Mouse (Mus musculus) heart, embryonic 16.5 days (tissue): Measurements from ENCODE around the gene S1pr5. TPM values are rescaled to one million over a fixed set of nuclear protein-coding genes. Genes with fewer than 3 reads are reported as not detected.
A peak's percentile ranks its signal among the peaks of the same experiment; 100 is the strongest.
"Not testable (repeated sequence)": the region's sequence is repeated elsewhere in the genome, so short reads cannot be mapped to it uniquely, and the experiment has no call there.

Source experiments
- ATAC-seq: fragments of 200-750 bp; cut with Nextera tagmentation; replicated peaks from 2 replicates; pipeline ENCODE4 v1.8.0; 2017; ENCODE audit warnings: moderate number of reproducible peaks; ENCODE audit not compliant: insufficient read depth, low FRiP score; ENCODE audit errors: extremely low read depth
- H3K27ac ChIP-seq: fragments of 300-500 bp; sonication (generic); 2 replicates; pipeline ENCODE4 v1.5.1; 2014; ENCODE audit warnings: mild to moderate bottlenecking, low read length, control low read depth, moderate library complexity
- H3K27me3 ChIP-seq: fragments of 300-500 bp; sonication (generic); 2 replicates; pipeline ENCODE4 v1.6.1; 2014; ENCODE audit warnings: low read length, mixed read lengths; ENCODE audit not compliant: control insufficient read depth, insufficient read depth
- H3K36me3 ChIP-seq: fragments of 300-500 bp; sonication (generic); 2 replicates; pipeline ENCODE4 v1.6.1; 2014; ENCODE audit not compliant: control insufficient read depth, insufficient read depth
- H3K4me1 ChIP-seq: fragments of 300-500 bp; sonication (generic); 2 replicates; pipeline ENCODE4 v1.6.1; 2014; ENCODE audit warnings: low read length, mixed read lengths; ENCODE audit not compliant: control insufficient read depth, insufficient read depth
- H3K4me2 ChIP-seq: fragments of 300-500 bp; sonication (generic); 2 replicates; pipeline ENCODE4 v1.6.1; 2014; ENCODE audit warnings: low read depth, mild to moderate bottlenecking, control low read depth, low read length
- H3K4me3 ChIP-seq: fragments of 300-500 bp; sonication (generic); 2 replicates; pipeline ENCODE4 v1.5.1; 2014; ENCODE audit warnings: mild to moderate bottlenecking, control low read depth, low read length
- H3K9ac ChIP-seq: fragments of 300-500 bp; sonication (generic); 2 replicates; pipeline ENCODE4 v1.6.1; 2014; ENCODE audit warnings: low read length, control low read depth
- H3K9me3 ChIP-seq: fragments of 300-500 bp; sonication (generic); replicated peaks from 2 replicates; pipeline ENCODE4 v1.6.1; 2016; ENCODE audit warnings: low read length; ENCODE audit not compliant: control insufficient read depth
- WGBS: fragments of 180-500 bp; shearing (Covaris S2); extraction: QIAGEN DNeasy Blood & Tissue Kit; methylation state at CpG from one replicate; pipeline ENCODE4 v1.1.7; 2014; 5-methylcytosine and 5-hydroxymethylcytosine counted together
- polyA plus RNA-seq: library from polyadenylated mRNA; unstranded; fragments of >200 nt; fragmentation: Nextera tagmentation; extraction: Ambion mirVana; gene quantifications from 2 replicates; pipeline ENCODE4 v1.2.1, GENCODE M21; 2015

Gene S1pr5
- polyA plus RNA-seq, 1 experiment from 2014 or later: 0.16 TPM

DNA sequence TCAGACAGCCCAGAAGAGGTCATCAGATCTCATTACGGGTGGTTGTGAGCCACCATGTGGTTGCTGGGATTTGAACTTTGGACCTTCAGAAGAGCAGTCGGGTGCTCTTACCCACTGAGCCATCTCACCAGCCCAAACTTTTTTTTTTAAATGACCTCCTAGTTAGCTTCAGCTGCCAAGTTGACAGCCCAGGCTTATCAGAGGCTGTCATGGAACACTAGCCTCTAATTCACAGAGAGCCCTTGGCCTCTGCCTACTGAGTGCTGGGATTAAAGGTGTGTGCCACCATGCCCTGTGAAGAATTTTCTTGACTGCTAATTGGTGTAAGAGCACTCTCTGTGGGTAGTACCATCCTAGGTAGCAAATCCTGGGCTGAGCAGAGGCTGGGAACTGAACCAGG is 24.8 kb downstream of the S1pr5 start:
- peaks cover 25% of the 10 kb centered on the region for H3K4me1 ChIP-seq
- H3K27me3 ChIP-seq, H3K9me3 ChIP-seq, H3K4me3 ChIP-seq, H3K36me3 ChIP-seq, H3K9ac ChIP-seq, H3K27ac ChIP-seq, ATAC-seq, H3K4me2 ChIP-seq: not testable (repeated sequence)
- 76% methylated on average over 1 of the region's 2 CpGs for WGBS

DNA sequence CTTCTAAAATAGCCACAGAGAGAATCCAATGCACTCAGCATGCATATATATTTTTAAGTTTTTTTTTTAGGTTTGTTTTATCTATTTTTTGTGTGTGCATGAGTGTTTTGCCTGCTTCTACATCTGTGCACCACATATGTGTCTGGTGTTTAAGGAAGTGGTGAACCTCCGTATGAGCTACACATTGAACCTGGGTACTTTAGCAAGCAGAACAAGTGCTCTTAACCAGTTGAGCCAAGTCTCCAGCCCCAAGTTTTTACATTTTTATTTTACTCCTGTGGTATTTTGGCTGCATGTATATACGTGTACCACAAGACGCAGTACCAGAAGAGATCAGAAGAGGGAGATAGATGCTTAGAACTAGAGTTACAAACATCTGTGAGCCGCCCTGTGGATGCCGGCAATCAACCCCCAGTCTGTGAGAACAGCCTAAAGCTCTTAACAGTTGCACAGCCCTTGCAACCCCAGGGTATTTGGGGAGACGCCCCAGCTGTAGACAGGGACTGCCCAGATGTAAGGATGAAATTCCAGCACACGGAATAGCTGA is 26.8 kb downstream of the S1pr5 start:
- Histone ChIP-seq H3K4me3 (no peak overlapping the region), H3K27me3 (no peaks in the 10 kb centered on the region), H3K9me3 (no peaks in the 10 kb centered on the region; the same call in none of the 2 replicates), H3K9ac (no peak overlapping the region; the same call in 1 of the 2 replicates), H3K36me3 (no peaks in the 10 kb centered on the region), H3K4me1 (peaks cover 20% of the 10 kb centered on the region), H3K4me2 (peak overlapping the region; percentile 66; the same call in 1 of the 2 replicates), H3K27ac (peak overlapping the region; percentile 85)
- WGBS: 16% methylated on average over 7 of the region's 7 CpGs
- ATAC-seq: peak; percentile 5; the same call in 1 of the 2 replicates

DNA sequence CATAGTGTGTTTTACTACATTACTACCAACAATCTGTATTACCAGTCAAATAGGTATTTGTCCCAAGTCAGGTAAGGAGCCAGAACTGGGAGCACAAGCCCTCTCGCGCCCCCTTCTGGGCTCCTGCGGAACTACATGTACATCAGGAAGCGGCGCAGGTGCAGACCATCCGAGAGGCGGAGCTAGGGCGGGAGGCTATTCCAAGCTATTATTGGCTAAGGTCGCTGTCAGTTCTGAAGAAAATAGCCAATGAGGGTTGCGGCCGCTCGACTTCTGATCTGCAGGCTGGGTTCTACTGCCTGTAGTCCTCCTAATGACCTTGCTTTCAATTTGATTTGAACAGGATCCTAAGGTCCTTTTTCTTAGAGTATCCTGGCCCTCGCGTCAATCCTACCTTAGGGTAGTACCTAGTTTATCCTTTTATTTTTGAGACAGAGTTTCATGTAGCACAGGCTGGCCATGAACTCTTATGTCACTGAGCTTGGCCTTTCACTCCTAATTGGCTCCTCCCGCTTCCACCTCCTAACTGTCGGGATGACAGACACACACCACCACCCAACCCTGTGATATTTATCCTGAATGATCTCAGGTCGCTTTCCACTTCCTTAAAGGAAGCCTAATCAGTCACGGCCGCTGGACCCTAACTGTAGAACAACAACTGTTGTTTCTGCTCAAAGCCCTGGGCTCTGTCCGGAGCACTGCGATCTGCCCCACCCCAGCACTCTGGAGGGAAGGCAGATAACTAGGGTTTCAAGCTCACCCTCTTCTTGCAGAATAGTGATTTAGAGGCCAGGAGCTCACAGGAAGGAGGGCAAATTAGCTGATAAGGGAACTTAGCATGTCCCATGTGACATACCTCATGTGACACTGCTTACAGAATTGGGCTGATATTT is 27.5 kb downstream of the S1pr5 start:
- Histone ChIP-seq H3K36me3 (no peaks in the 10 kb centered on the region), H3K27me3 (no peaks in the 10 kb centered on the region), H3K4me2 (peak overlapping the region; percentile 66), H3K9ac (peak overlapping the region; percentile 63), H3K9me3 (no peaks in the 10 kb centered on the region; the same call in none of the 2 replicates), H3K27ac (peak overlapping the region; percentile 85), H3K4me3 (peak overlapping the region; percentile 42), H3K4me1 (peaks cover 18% of the 10 kb centered on the region)
- peak; percentile 90 for ATAC-seq
- WGBS: 7% methylated on average over 21 of the region's 21 CpGs

DNA sequence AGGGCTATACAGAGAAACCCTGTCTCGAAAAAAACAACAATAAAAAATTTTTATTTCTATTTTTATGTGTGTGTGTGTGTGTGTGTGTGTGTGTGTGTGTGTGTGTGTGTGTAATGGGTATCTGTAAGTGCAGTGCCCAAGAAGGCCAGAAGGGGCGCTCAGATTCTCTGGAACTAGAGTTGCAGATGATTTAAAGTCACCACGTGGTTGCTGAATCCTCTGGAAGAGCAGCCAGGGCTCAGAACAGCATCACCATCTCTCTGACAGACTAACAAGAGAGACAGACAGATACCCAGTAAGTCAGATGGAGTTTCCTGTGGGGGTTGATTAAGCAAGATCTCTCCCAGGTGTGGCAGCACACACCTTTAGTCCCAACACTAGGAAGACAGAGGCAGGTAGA is 28.4 kb downstream of the S1pr5 start:
- Histone ChIP-seq H3K9ac (no peak overlapping the region), H3K36me3 (no peaks in the 10 kb centered on the region), H3K4me2 (no peak overlapping the region), H3K4me3 (no peak overlapping the region), H3K27ac (no peak overlapping the region), H3K27me3 (no peaks in the 10 kb centered on the region), H3K4me1 (peaks cover 12% of the 10 kb centered on the region), H3K9me3 (no peaks in the 10 kb centered on the region; the same call in none of the 2 replicates)
- 51% methylated on average over 3 of the region's 3 CpGs for WGBS
- ATAC-seq: no peak

DNA sequence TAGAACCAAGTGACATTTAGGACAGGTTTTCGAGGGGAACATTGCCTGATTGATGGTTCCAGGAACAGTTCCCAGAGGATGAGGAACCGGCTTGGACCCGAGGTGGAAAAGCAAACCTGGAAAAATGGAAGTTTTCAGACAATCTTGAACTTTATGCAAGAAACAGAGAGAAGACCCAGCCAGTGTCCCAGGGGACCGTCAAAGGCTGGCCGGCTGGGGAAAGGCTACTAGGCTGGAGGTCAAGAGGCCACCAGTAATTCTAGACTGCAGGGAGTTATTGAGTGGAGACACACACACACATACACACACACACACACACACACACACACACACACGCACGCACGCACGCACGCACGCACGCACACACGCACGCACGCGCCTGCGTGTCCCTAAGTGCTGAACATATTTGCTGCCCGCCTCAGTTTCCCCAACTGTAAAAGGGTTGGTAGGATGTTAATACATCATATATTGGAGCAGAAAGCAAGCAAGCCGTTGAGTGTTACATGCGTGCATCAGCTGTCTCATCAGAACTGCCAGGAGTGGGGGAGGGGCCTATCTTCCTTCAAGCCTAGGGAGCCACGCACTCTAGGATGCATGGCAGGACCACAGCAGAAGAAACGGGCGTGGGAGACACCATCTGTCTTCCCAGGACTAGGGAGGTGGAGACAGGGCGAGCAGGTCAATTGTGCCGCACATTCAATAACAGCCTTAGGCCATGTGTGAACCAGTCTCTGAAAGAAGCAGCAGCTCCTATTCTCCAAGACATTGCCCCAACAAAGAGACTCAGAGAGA is 32.0 kb downstream of the S1pr5 start:
- no peaks in the 10 kb centered on the region for H3K27me3 ChIP-seq
- no peak overlapping the region for H3K4me2 ChIP-seq
- ATAC-seq: no peak
- H3K4me1 ChIP-seq: peaks cover 6% of the 10 kb centered on the region
- no peak overlapping the region for H3K27ac ChIP-seq
- H3K9me3 ChIP-seq: no peaks in the 10 kb centered on the region; the same call in 1 of the 2 replicates
- H3K9ac ChIP-seq: no peak overlapping the region
- 61% methylated on average over 25 of the region's 25 CpGs for WGBS
- 0 out of 2 replicates have a peak, but pooled peaks cover 3% of the 10 kb centered on the region for H3K36me3 ChIP-seq
- H3K4me3 ChIP-seq: no peak overlapping the region

DNA sequence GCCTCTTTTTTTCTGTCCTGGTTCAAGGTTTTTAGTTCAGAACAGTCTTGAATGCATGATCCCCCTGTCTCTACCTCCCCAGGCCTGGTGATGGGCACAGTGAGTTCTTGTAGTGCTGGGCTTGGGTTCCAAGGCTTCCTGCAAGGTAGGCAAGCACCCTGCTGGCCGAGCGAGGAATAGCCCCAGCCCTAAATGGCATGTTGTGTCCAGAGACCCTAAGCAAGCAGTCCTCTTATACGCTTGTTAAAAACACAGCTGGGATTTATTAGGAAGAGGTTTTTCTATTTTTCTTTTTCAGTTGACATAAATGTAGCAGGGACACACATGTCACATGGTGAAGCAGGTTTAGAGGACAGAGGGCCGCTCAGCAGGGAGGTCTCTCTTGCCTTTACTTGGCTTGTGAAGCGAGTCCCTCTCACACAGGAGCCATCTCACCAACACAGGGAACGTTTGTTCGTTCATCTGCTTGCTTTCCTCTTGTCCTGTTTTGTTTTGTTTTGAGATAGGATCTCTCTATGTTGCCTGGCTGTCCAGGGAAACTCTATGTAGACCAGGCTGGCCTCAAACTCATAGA is 34.5 kb downstream of the S1pr5 start:
- no peaks in the 10 kb centered on the region for H3K4me1 ChIP-seq
- H3K36me3 ChIP-seq: peaks cover 7% of the 10 kb centered on the region; the same call in 1 of the 2 replicates
- H3K4me2 ChIP-seq: no peak overlapping the region
- ATAC-seq: no peak
- no peak overlapping the region for H3K27ac ChIP-seq
- H3K4me3 ChIP-seq: no peak overlapping the region
- 42% methylated on average over 7 of the region's 7 CpGs for WGBS
- no peak overlapping the region for H3K9ac ChIP-seq
- H3K27me3 ChIP-seq: no peaks in the 10 kb centered on the region
- no peaks in the 10 kb centered on the region for H3K9me3 ChIP-seq

DNA sequence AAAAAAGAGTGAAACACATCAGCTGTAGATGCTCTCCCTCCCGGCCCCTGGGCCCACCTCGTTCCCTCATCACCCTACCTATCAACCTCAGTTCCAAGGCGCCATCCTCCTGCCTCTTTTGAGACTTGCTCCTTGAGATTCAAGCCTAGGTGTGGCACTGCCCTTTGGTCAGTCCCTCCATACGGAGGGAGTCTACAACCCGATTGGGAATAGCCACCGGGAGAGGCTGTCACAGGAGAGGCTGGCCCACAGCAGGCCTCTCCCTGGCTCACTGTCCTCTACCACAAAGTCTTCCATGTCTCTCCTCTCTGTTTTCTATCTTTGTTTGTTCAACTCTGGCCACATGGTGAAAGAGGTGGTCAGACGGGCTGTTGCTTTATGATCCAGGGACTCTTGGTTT is 36.6 kb downstream of the S1pr5 start:
- Histone ChIP-seq H3K9ac (no peak overlapping the region), H3K27ac (no peak overlapping the region), H3K4me1 (no peaks in the 10 kb centered on the region), H3K36me3 (peaks cover 13% of the 10 kb centered on the region; the same call in 1 of the 2 replicates), H3K9me3 (no peaks in the 10 kb centered on the region), H3K4me3 (no peak overlapping the region), H3K4me2 (no peak overlapping the region), H3K27me3 (no peaks in the 10 kb centered on the region)
- no peak for ATAC-seq
- 86% methylated on average over 7 of the region's 7 CpGs for WGBS

DNA sequence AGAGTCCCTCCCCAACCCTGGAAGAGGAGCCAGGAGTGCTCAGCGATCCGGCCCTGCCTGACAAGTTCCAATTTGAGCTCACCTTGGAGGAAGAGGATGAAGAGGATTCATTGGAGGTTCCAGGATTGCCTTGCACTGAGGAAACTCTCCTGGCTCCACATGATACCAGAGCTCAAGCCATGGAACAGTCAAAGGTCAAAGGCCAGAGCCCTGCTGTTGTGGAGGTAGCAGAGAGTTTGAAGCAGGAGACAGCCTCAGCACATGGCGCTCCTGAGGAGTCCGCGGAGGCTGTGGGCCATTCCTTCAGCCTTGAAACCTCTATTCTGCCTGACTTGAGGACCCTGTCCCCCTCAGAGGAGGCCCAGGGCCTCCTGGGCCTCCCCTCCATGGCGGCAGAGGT is 37.4 kb downstream of the S1pr5 start:
- Histone ChIP-seq H3K4me2 (no peak overlapping the region), H3K27me3 (no peaks in the 10 kb centered on the region), H3K9ac (no peak overlapping the region), H3K36me3 (peaks cover 15% of the 10 kb centered on the region; the same call in 1 of the 2 replicates), H3K27ac (no peak overlapping the region), H3K9me3 (no peaks in the 10 kb centered on the region), H3K4me1 (no peaks in the 10 kb centered on the region), H3K4me3 (no peak overlapping the region)
- no peak for ATAC-seq
- 67% methylated on average over 6 of the region's 6 CpGs for WGBS
